Mouse (Mus musculus): Measurements from ENCODE around the gene Cd84.

Cd84 gene

GRCm38 (mm10) chr1:171917305-171918039 is 78.0 kb downstream of the Cd84 start, which contains the start of gene Slamf6:
Gene Slamf6, plus strand, starts transcription at chr1:171917515.
- peak; percentile 61 for DNase-seq

GRCm38 (mm10) chr1:171918136-171918920 is 78.8 kb downstream of the Cd84 start:
- DNase-seq, result no peak

GRCm38 (mm10) chr1:171919193-171919592 is 79.7 kb downstream of the Cd84 start:
- peak; percentile 92 for DNase-seq

- peak; percentile 37 for DNase-seq
Observed at GRCm38 (mm10) chr1:171919901-171920510, 80.5 kb downstream of the Cd84 start.

- DNase-seq, result peak; percentile 66
Observed at GRCm38 (mm10) chr1:171920989-171921621, 81.6 kb downstream of the Cd84 start.

GRCm38 (mm10) chr1:171921641-171922040 is 82.1 kb downstream of the Cd84 start:
- DNase-seq, result peak; percentile 51

- DNase-seq, result no peak
Observed at GRCm38 (mm10) chr1:171922844-171923243, 83.3 kb downstream of the Cd84 start.

GRCm38 (mm10) chr1:171924900-171925299 is 85.4 kb downstream of the Cd84 start:
- DNase-seq, result no peak

- DNase-seq, result no peak
Observed at GRCm38 (mm10) chr1:171933851-171934250, 94.4 kb downstream of the Cd84 start.

GRCm38 (mm10) chr1:171938952-171939948 is 99.8 kb downstream of the Cd84 start:
- peak; percentile 49 for DNase-seq
